Mouse (Mus musculus) forebrain, postnatal 0 days (tissue): ENCODE data around the gene Arl15. TPM values are rescaled to one million over a fixed set of nuclear protein-coding genes. Genes with fewer than 3 reads are reported as not detected.

Experiments used
- ATAC-seq: fragments of 200-750 bp; cut with Nextera tagmentation; 2 replicates; pipeline ENCODE4 v1.8.0; 2017; ENCODE audit warnings: mild to moderate bottlenecking, moderate library complexity
- DNase-seq: peaks from one replicate; pipeline ENCODE4 v3.0.0-alpha.2; 2015
- H3K27ac ChIP-seq: fragments of 300-500 bp; sonication (generic); 2 replicates; pipeline ENCODE4 v1.5.1; 2014; ENCODE audit warnings: low read depth, mild to moderate bottlenecking, antibody characterized with exemption, low read length, moderate library complexity, mixed read lengths
- H3K27me3 ChIP-seq: fragments of 300-500 bp; sonication (generic); 2 replicates; pipeline ENCODE4 v1.6.1; 2014; ENCODE audit warnings: mild to moderate bottlenecking, low read length, mixed read lengths; ENCODE audit not compliant: insufficient read depth
- H3K36me3 ChIP-seq: fragments of 300-500 bp; sonication (generic); 2 replicates; pipeline ENCODE4 v1.6.1; 2014; ENCODE audit warnings: mild to moderate bottlenecking, moderate library complexity; ENCODE audit not compliant: insufficient read depth
- H3K4me1 ChIP-seq: fragments of 300-500 bp; sonication (generic); 2 replicates; pipeline ENCODE4 v1.6.1; 2014; ENCODE audit warnings: antibody characterized with exemption; ENCODE audit not compliant: insufficient read depth
- H3K4me2 ChIP-seq: fragments of 300-500 bp; sonication (generic); 2 replicates; pipeline ENCODE4 v1.6.1; 2014; ENCODE audit warnings: low read depth, mild to moderate bottlenecking, moderate library complexity
- H3K4me3 ChIP-seq: fragments of 300-500 bp; sonication (generic); 2 replicates; pipeline ENCODE4 v1.5.1; 2014; ENCODE audit warnings: low read depth, low read length, mixed read lengths
- H3K9ac ChIP-seq: fragments of 300-500 bp; sonication (generic); 2 replicates; pipeline ENCODE4 v1.6.1; 2014; ENCODE audit warnings: mild to moderate bottlenecking
- H3K9me3 ChIP-seq: fragments of 300-500 bp; sonication (generic); 2 replicates; pipeline ENCODE4 v1.6.1; 2016; ENCODE audit warnings: low read length
- CTCF ChIP-seq: sonication (generic); IDR thresholded peaks from 2 replicates; pipeline ENCODE4 v1.5.1; 2016; ENCODE audit warnings: antibody characterized with exemption, control low read depth, low read depth
- WGBS: fragments of 180-500 bp; shearing (Covaris S2); extraction: QIAGEN DNeasy Blood & Tissue Kit; methylation state at CpG from one replicate; pipeline ENCODE4 v1.1.7; 2014; 5-methylcytosine and 5-hydroxymethylcytosine counted together
- polyA plus RNA-seq: library from polyadenylated mRNA; unstranded; fragments of >200 nt; fragmentation: Nextera tagmentation; extraction: Ambion mirVana; gene quantifications from 2 replicates; pipeline ENCODE4 v1.2.1, GENCODE M21; 2015
- total RNA-seq: library from RNA; depleted of rRNA; stranded (reverse); fragments of >200 nt; gene quantifications from 2 replicates; pipeline ENCODE4 v1.2.3, GENCODE M21; 2014

Gene Arl15
- total and polyA plus RNA-seq, 2 experiments from 2014 or later: 18.5 to 44.0 TPM

DNA sequence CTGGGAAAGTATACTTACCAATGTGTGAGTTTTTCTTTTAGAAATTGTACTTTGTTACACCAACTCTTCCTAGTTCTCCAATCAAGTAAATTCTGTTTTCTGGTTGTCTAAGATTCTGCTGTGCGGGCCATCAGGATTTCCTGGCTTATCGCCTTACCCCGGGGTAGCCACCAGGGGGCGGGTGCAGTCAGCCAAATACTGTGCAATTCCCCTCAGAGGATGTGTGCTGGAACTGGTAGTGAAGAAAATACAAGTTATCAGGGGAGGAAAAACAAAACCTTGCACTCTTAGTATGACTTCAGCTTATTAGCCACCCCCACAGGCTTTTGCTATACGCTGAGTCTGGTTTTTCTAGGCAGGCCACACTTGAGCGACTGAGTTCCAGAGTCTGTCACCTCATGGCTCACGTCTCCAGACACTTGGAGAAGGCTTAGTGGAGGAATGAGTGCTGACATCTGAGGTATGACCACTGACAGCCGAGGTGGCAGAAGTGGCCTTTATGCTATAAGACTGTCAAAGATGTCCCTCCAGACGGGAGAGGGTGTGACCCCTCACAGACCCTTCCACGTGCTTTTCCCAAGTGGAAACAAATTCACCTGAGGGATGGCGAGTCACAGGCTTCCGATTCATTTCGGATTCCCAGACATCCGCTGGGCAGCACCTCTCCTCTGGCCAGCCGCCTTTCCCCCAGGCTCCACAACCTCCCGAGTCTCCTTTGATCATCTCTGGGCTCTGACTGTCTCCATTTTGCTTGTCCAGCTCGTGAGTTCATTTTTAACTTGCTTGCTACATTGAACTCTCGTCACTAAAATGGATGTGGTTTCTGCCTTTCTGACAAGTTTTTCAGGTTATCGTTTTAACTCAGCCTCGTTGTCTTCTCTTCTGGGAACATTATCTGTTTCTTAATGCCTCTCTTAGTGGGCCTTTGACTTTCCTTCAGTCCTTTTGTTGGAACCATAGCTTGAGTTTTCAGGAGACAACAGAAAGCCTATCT, 75.2 kb downstream of the Arl15 start:
- Histone ChIP-seq H3K27ac (no peak overlapping the region), H3K27me3 (no peaks in the 10 kb centered on the region), H3K4me2 (no peak overlapping the region), H3K4me3 (no peak overlapping the region), H3K9ac (no peak overlapping the region), H3K36me3 (no peaks in the 10 kb centered on the region), H3K9me3 (no peaks in the 10 kb centered on the region), H3K4me1 (no peaks in the 10 kb centered on the region)
- DNase-seq (peak; percentile 68), ATAC-seq (0 out of 2 replicates have a peak, but pooled peaks have one; percentile 44)
- peak; percentile 78 for TF ChIP-seq CTCF
- WGBS: 67% methylated on average over 20 of the region's 20 CpGs

DNA sequence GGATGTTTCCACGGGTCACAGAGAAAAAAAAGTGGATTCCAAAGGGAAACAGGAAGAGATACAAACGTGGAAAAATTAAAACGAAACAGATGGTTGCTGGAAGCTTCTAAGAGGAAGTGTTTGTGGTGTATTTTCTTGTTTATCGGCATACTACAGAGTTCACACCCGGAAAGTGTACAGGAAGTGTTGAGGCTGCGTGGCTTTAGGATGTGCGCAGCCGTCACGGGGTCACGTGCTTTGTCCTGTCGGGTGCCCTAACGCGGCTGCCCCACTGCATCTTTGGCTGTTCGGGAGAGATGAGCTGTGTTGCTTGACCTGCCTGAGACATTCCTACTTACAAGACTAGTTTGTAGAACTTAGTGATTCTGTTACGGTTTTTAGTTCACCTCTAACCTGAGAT, 76.1 kb downstream of the Arl15 start:
- no peak for DNase-seq
- no peak for TF ChIP-seq CTCF
- ATAC-seq: no peak
- H3K9ac ChIP-seq: no peak overlapping the region
- H3K36me3 ChIP-seq: no peaks in the 10 kb centered on the region
- H3K27ac ChIP-seq: no peak overlapping the region
- no peak overlapping the region for H3K4me2 ChIP-seq
- H3K27me3 ChIP-seq: no peaks in the 10 kb centered on the region
- no peaks in the 10 kb centered on the region for H3K4me1 ChIP-seq
- WGBS: 83% methylated on average over 15 of the region's 15 CpGs
- no peak overlapping the region for H3K4me3 ChIP-seq
- no peaks in the 10 kb centered on the region for H3K9me3 ChIP-seq

- DNase-seq: no peak
Observed at GRCm38 (mm10) chr13:113871853-113872252, 77.5 kb downstream of the Arl15 start.

DNA sequence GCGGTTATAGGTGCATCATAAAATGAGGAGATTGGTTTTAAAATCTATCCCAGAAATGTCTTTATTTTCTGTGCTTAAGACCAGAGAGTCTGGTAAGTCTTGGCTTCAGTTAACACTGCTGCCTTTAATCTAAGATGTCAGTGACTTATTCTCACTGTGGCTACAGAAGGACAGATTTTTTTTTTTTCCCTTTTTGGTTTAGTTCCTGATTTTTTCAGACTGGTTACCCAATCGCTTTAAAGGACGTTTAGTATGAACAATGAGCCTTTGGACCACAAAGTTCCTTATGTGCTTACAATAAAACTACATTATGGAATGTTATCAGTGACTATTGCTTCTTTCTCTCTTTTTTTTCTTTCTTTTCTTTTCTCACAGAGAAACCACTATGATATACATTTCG, 81.4 kb downstream of the Arl15 start:
- WGBS: 57% methylated on average over 4 of the region's 4 CpGs
- DNase-seq: no peak
- no peak for ATAC-seq

More at GRCm38 (mm10) chr13:113871853-113872252, 77.5 kb downstream of the Arl15 start:
- Histone ChIP-seq H3K4me3 (no peak overlapping the region), H3K9me3 (no peaks in the 10 kb centered on the region), H3K4me1 (no peaks in the 10 kb centered on the region), H3K9ac (no peak overlapping the region), H3K27me3 (no peaks in the 10 kb centered on the region), H3K4me2 (no peak overlapping the region), H3K27ac (no peak overlapping the region), H3K36me3 (no peaks in the 10 kb centered on the region)
- no peak for TF ChIP-seq CTCF
- WGBS: 68% methylated on average over 13 of the region's 13 CpGs
- ATAC-seq: no peak

GRCm38 (mm10) chr13:113877420-113877819, 83.1 kb downstream of the Arl15 start:
- ATAC-seq: peak; percentile 61; the same call in 1 of the 2 replicates
- Histone ChIP-seq H3K4me3 (no peak overlapping the region), H3K27me3 (no peaks in the 10 kb centered on the region), H3K4me1 (peaks cover 11% of the 10 kb centered on the region; the same call in 1 of the 2 replicates), H3K4me2 (no peak overlapping the region), H3K9ac (no peak overlapping the region), H3K36me3 (no peaks in the 10 kb centered on the region), H3K9me3 (no peaks in the 10 kb centered on the region), H3K27ac (no peak overlapping the region)
- TF ChIP-seq CTCF: peak; percentile 94
- WGBS: 3% methylated on average over 5 of the region's 5 CpGs
- DNase-seq: peak; percentile 90

More for the DNA sequence above, 81.4 kb downstream of the Arl15 start:
- H3K9ac ChIP-seq: no peak overlapping the region
- H3K36me3 ChIP-seq: no peaks in the 10 kb centered on the region
- no peaks in the 10 kb centered on the region for H3K9me3 ChIP-seq
- no peak overlapping the region for H3K27ac ChIP-seq
- peaks cover 11% of the 10 kb centered on the region; the same call in 1 of the 2 replicates for H3K4me1 ChIP-seq
- no peak for TF ChIP-seq CTCF
- H3K4me3 ChIP-seq: no peak overlapping the region
- no peak overlapping the region for H3K4me2 ChIP-seq
- no peaks in the 10 kb centered on the region for H3K27me3 ChIP-seq

- Histone ChIP-seq H3K4me2 (no peak overlapping the region), H3K4me3 (no peak overlapping the region), H3K27me3 (no peaks in the 10 kb centered on the region; the same call in 1 of the 2 replicates), H3K27ac (no peak overlapping the region), H3K9ac (no peak overlapping the region), H3K9me3 (no peaks in the 10 kb centered on the region), H3K4me1 (peaks cover 11% of the 10 kb centered on the region; the same call in 1 of the 2 replicates), H3K36me3 (no peaks in the 10 kb centered on the region)
- DNase-seq: no peak
- TF ChIP-seq CTCF: no peak
- WGBS: 70% methylated on average over 12 of the region's 12 CpGs
- ATAC-seq: no peak
Observed at GRCm38 (mm10) chr13:113878571-113878970, 84.3 kb downstream of the Arl15 start.
